5 mouse cellular contexts compared by ENCODE assay signal in the genomic region with DNA sequence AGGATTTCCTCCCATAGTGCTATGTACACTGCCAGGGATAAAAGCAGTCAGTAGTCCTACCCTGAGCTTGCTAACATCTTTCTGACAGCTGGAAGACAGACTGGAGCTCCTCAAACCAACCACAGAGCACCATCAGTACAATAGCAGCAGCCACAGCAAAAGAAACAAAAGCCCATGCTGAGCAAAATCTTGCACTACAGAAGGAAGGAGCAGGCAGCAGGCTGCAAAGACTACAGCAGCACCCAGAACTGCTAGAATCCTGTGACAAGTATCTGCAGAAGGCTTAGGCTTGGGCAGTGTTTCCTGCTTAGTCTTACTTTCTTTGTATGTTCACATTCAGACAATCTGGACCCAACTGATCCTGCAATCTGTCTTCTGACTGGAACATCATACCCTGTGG.
A peak's percentile ranks its signal among the peaks of the same experiment; 100 is the strongest.
DNase-seq lines count a peak whose midpoint lies in the region.

No protein-coding gene starts in this region.

- peak; percentile 33 for DNase-seq in CD4-positive helper T cell, adult 2 months (ENCODE audit: low read depth, low spot score)
- peak; percentile 36 to 71 for DNase-seq in thymus, adult 18-20 months
- peak; percentile 70 for DNase-seq in thymus, postnatal 0 days (ENCODE audit: low spot score)
- DNase-seq in thymus, postnatal 14 days: peak; percentile 73
- peak; percentile 58 to 74 for DNase-seq in thymus, postnatal 36 days

Comparison
In these comparisons a context has a peak if more than half of its experiments do, and no peak if none do; other contexts are left out.
1. Peak in every context shown above with its lines: DNase-seq.